Mouse (Mus musculus): ENCODE results near the gene Gipr.
A peak's percentile ranks its signal among the peaks of the same experiment; 100 is the strongest.
"Not testable (repeated sequence)": the region's sequence is repeated elsewhere in the genome, so short reads cannot be mapped to it uniquely, and the experiment has no call there.

The Gipr gene

GRCm38 (mm10) chr7:19178443-19179092 lies 12.6 kb upstream of the Gipr start:
- peak; percentile 87 for DNase-seq (ENCODE audit: low read depth, low spot score)

- DNase-seq (ENCODE audit: low read depth, low spot score), result no peak
Measured at GRCm38 (mm10) chr7:19178035-19178434, 12.1 kb upstream of the Gipr start.

GRCm38 (mm10) chr7:19177216-19177615 lies 11.3 kb upstream of the Gipr start:
- DNase-seq (ENCODE audit: low read depth, low spot score), result no peak

- DNase-seq (ENCODE audit: low read depth, low spot score), result no peak
Measured at GRCm38 (mm10) chr7:19176516-19176947, 10.6 kb upstream of the Gipr start.

- DNase-seq (ENCODE audit: low read depth, low spot score), result peak; percentile 50
Measured at GRCm38 (mm10) chr7:19175708-19176515, 10.0 kb upstream of the Gipr start, which contains the start of gene Eml2. TSS of gene Eml2 (plus strand) at chr7:19176421.

GRCm38 (mm10) chr7:19172874-19173273 lies 6.9 kb upstream of the Gipr start:
- DNase-seq (ENCODE audit: low read depth, low spot score), result peak; percentile 75

GRCm38 (mm10) chr7:19171831-19172230 lies 5.9 kb upstream of the Gipr start:
- no peak for DNase-seq (ENCODE audit: low read depth, low spot score)

GRCm38 (mm10) chr7:19170142-19170541 lies 4.2 kb upstream of the Gipr start:
- no peak for DNase-seq (ENCODE audit: low read depth, low spot score)

- DNase-seq (ENCODE audit: low read depth, low spot score), result no peak
Measured at GRCm38 (mm10) chr7:19169506-19169905, 3.6 kb upstream of the Gipr start.

GRCm38 (mm10) chr7:19166990-19167389 lies 1.1 kb upstream of the Gipr start:
- DNase-seq (ENCODE audit: low read depth, low spot score), result no peak

- DNase-seq (ENCODE audit: low read depth, low spot score), result peak; percentile 80
Measured at GRCm38 (mm10) chr7:19164978-19165377, 949 bp downstream of the Gipr start.

GRCm38 (mm10) chr7:19164189-19164588 lies 1.7 kb downstream of the Gipr start:
- DNase-seq (ENCODE audit: low read depth, low spot score), result peak; percentile 36

- no peak for DNase-seq (ENCODE audit: low read depth, low spot score)
Measured at GRCm38 (mm10) chr7:19163752-19164151, 2.2 kb downstream of the Gipr start.

GRCm38 (mm10) chr7:19162928-19163327 lies 3.0 kb downstream of the Gipr start:
- DNase-seq (ENCODE audit: low read depth, low spot score), result no peak

- peak; percentile 51 for DNase-seq (ENCODE audit: low read depth, low spot score)
Measured at GRCm38 (mm10) chr7:19160115-19160514, 5.8 kb downstream of the Gipr start.

GRCm38 (mm10) chr7:19159411-19159810 lies 6.5 kb downstream of the Gipr start:
- no peak for DNase-seq (ENCODE audit: low read depth, low spot score)

GRCm38 (mm10) chr7:19158601-19159000 lies 7.3 kb downstream of the Gipr start:
- DNase-seq (ENCODE audit: low read depth, low spot score), result no peak

GRCm38 (mm10) chr7:19157160-19157800 lies 8.6 kb downstream of the Gipr start:
- peak; percentile 95 for DNase-seq (ENCODE audit: low read depth, low spot score)

- peak; percentile 30 for DNase-seq (ENCODE audit: low read depth, low spot score)
Measured at GRCm38 (mm10) chr7:19155825-19156475, 10.0 kb downstream of the Gipr start.

- no peak for DNase-seq (ENCODE audit: low read depth, low spot score)
Measured at GRCm38 (mm10) chr7:19154796-19155195, 11.1 kb downstream of the Gipr start.

GRCm38 (mm10) chr7:19151121-19151520 lies 14.8 kb downstream of the Gipr start:
- DNase-seq (ENCODE audit: low read depth, low spot score), result not testable (repeated sequence)

GRCm38 (mm10) chr7:19149626-19150025 lies 16.3 kb downstream of the Gipr start, which contains the start of gene Snrpd2:
TSS of gene Snrpd2 (plus strand) at chr7:19149722.
- DNase-seq (ENCODE audit: low read depth, low spot score), result peak; percentile 99
